8 mouse cellular contexts compared by ENCODE assay signal in genomic region chr10:22644853-22645491, GRCm38 (mm10). TPM values are rescaled to one million over a fixed set of nuclear protein-coding genes. Genes with fewer than 3 reads are reported as not detected.
DNase-seq lines count a peak whose midpoint lies in the region.

Gene Slc2a12, plus strand, starts transcription at chr10:22645011.

- DNase-seq in adrenal gland, postnatal 25 days = peak; percentile 68
- DNase-seq in embryo, embryonic 11 days = peak; percentile 85
- DNase-seq in gastrocnemius, postnatal 25 days = peak; percentile 78
- DNase-seq in hindlimb bud, embryonic 11.5 days (ENCODE audit: extremely low spot score, low read depth, low spot score) = peak; percentile 42
- peak; percentile 45 to 64 for DNase-seq in left cerebral cortex, adult 18-20 months (ENCODE audit: low spot score in 2 of 2)
- peak; percentile 58 for DNase-seq in lung, postnatal 25 days (ENCODE audit: low spot score)
- peak; percentile 25 for DNase-seq in retina, postnatal 7 days (ENCODE audit: low read depth, low spot score)
- DNase-seq in urinary bladder, postnatal 36 days (ENCODE audit: low spot score in 2 of 2) = peak; percentile 51 to 54

RNA-seq across cellular contexts. Expression of gene Slc2a12, which starts in this region (rescaled TPM):
- 0.86 and 2.3 TPM in 2 replicates for total RNA-seq in adrenal gland, postnatal 25 days (2021)
- 10 to 100 TPM in 1 of 2 experiments, 1 to 10 TPM in 1; 9.9 to 11.6 TPM for total RNA-seq in gastrocnemius, postnatal 25 days (2021)
- total RNA-seq in left cerebral cortex, adult 18-20 months (2021) = 1 to 10 TPM; 3.1 to 4.1 TPM

Comparison
In these comparisons a context has a peak if more than half of its experiments do, and no peak if none do; other contexts are left out.
1. Peak in every context shown above with its lines: DNase-seq.
2. DNase-seq: peak in every context shown above with its lines; median percentile 85 in embryo, embryonic 11 days; 78 in gastrocnemius, postnatal 25 days; 68 in adrenal gland, postnatal 25 days; 58 in lung, postnatal 25 days; 54 in left cerebral cortex, adult 18-20 months; 52 in urinary bladder, postnatal 36 days; 42 in hindlimb bud, embryonic 11.5 days; 25 in retina, postnatal 7 days.